Mouse (Mus musculus) embryonic facial prominence, embryonic 15.5 days (tissue): ENCODE results near the gene Rbms2. TPM values are rescaled to one million over a fixed set of nuclear protein-coding genes. Genes with fewer than 3 reads are reported as not detected.
A peak's percentile ranks its signal among the peaks of the same experiment; 100 is the strongest.
"Not testable (repeated sequence)": the region's sequence is repeated elsewhere in the genome, so short reads cannot be mapped to it uniquely, and the experiment has no call there.

Experiments
- ATAC-seq: fragments of 200-750 bp; cut with Nextera tagmentation; 2 replicates; pipeline ENCODE4 v1.8.0; 2017; ENCODE audit warnings: low read depth, moderate TSS enrichment; ENCODE audit not compliant: insufficient number of reproducible peaks, low FRiP score, low TSS enrichment
- H3K27ac ChIP-seq: fragments of 300-500 bp; sonication (generic); replicated peaks from 2 replicates; pipeline ENCODE4 v1.5.1; 2015; ENCODE audit warnings: mild to moderate bottlenecking, inconsistent platforms
- H3K27me3 ChIP-seq: fragments of 300-500 bp; sonication (generic); 2 replicates; pipeline ENCODE4 v1.6.1; 2015; ENCODE audit warnings: inconsistent platforms
- H3K36me3 ChIP-seq: fragments of 300-500 bp; sonication (generic); 2 replicates; pipeline ENCODE4 v1.6.1; 2015; ENCODE audit warnings: mild to moderate bottlenecking, inconsistent platforms
- H3K4me1 ChIP-seq: fragments of 300-500 bp; sonication (generic); 2 replicates; pipeline ENCODE4 v1.6.1; 2015; ENCODE audit warnings: inconsistent platforms
- H3K4me2 ChIP-seq: fragments of 300-500 bp; sonication (generic); replicated peaks from 2 replicates; pipeline ENCODE4 v1.6.1; 2015; ENCODE audit warnings: mild to moderate bottlenecking, inconsistent platforms
- H3K4me3 ChIP-seq: fragments of 300-500 bp; sonication (generic); replicated peaks from 2 replicates; pipeline ENCODE4 v1.5.1; 2015; ENCODE audit warnings: mild to moderate bottlenecking, inconsistent platforms
- H3K9ac ChIP-seq: fragments of 300-500 bp; sonication (generic); 2 replicates; pipeline ENCODE4 v1.6.1; 2015; ENCODE audit warnings: inconsistent platforms
- H3K9me3 ChIP-seq: fragments of 300-500 bp; sonication (generic); replicated peaks from 2 replicates; pipeline ENCODE4 v1.6.1; 2016; ENCODE audit warnings: inconsistent platforms
- WGBS: fragments of 180-500 bp; shearing (Covaris S2); methylation state at CpG from one replicate; pipeline ENCODE4 v1.1.7; 2015; 5-methylcytosine and 5-hydroxymethylcytosine counted together
- polyA plus RNA-seq: library from polyadenylated mRNA; unstranded; fragments of >200 nt; fragmentation: Nextera tagmentation; extraction: Ambion mirVana; gene quantifications from 2 replicates; pipeline ENCODE4 v1.2.1, GENCODE M21; 2015

Rbms2 gene
- polyA plus RNA-seq, result 40.1 and 41.6 TPM in 2 replicates

- WGBS, result 3% methylated on average over 6 of the region's 6 CpGs
- H3K36me3 ChIP-seq, result no peaks in the 10 kb centered on the region
- H3K9me3 ChIP-seq, result no peaks in the 10 kb centered on the region
- no peak for ATAC-seq
- 0 out of 2 replicates have a peak within 1 kb of the TSS, but pooled peaks have one; percentile 7 for H3K9ac ChIP-seq
- peaks cover 17% of the 10 kb centered on the region for H3K4me1 ChIP-seq
- peak within 1 kb of the TSS; percentile 45 for H3K4me2 ChIP-seq
- H3K4me3 ChIP-seq, result peak within 1 kb of the TSS; percentile 31
- peak within 1 kb of the TSS; percentile 86 for H3K27ac ChIP-seq
- no peaks in the 10 kb centered on the region for H3K27me3 ChIP-seq
These were observed at the start of gene Rbms2 for GRCm38 (mm10) chr10:128179989-128180388. TSS of gene Rbms2 (minus strand) at chr10:128180297.

- no peak for ATAC-seq
- Histone ChIP-seq H3K4me1 (peaks cover 26% of the 10 kb centered on the region), H3K9me3 (no peaks in the 10 kb centered on the region), H3K9ac (no peak overlapping the region), H3K27ac (no peak overlapping the region), H3K4me2 (no peak overlapping the region), H3K36me3 (no peaks in the 10 kb centered on the region), H3K4me3 (no peak overlapping the region), H3K27me3 (no peaks in the 10 kb centered on the region)
- WGBS, result 90% methylated on average over 8 of the region's 8 CpGs
These were observed 47.9 kb upstream of the Rbms2 start for GRCm38 (mm10) chr10:128228009-128228408.

GRCm38 (mm10) chr10:128227592-128227991 lies 47.5 kb upstream of the Rbms2 start:
- Histone ChIP-seq H3K27me3 (no peaks in the 10 kb centered on the region), H3K4me1 (peaks cover 22% of the 10 kb centered on the region), H3K27ac (no peak overlapping the region), H3K36me3 (no peaks in the 10 kb centered on the region), H3K4me2 (no peak overlapping the region), H3K9ac (no peak overlapping the region), H3K9me3 (no peaks in the 10 kb centered on the region), H3K4me3 (no peak overlapping the region)
- no peak for ATAC-seq
- WGBS, result 67% methylated on average over 9 of the region's 9 CpGs

- 0 out of 2 replicates have a peak, but pooled peaks have one; percentile 7 for ATAC-seq
- 52% methylated on average over 4 of the region's 4 CpGs for WGBS
- no peak within 1 kb of the TSS for H3K9ac ChIP-seq
- no peaks in the 10 kb centered on the region for H3K27me3 ChIP-seq
- H3K4me2 ChIP-seq, result no peak within 1 kb of the TSS
- no peaks in the 10 kb centered on the region for H3K9me3 ChIP-seq
- H3K4me1 ChIP-seq, result peaks cover 11% of the 10 kb centered on the region
- peak within 1 kb of the TSS; percentile 44; the same call in 1 of the 2 replicates for H3K27ac ChIP-seq
- no peak within 1 kb of the TSS for H3K4me3 ChIP-seq
- no peaks in the 10 kb centered on the region for H3K36me3 ChIP-seq
These were observed 45.4 kb upstream of the Rbms2 start, which contains the start of gene Mip for GRCm38 (mm10) chr10:128225538-128225937. TSS of gene Mip (plus strand) at chr10:128225838.

GRCm38 (mm10) chr10:128225064-128225463 lies 45.0 kb upstream of the Rbms2 start:
- peak overlapping the region; percentile 44; the same call in 1 of the 2 replicates for H3K27ac ChIP-seq
- peaks cover 7% of the 10 kb centered on the region for H3K4me1 ChIP-seq
- no peak overlapping the region for H3K4me2 ChIP-seq
- no peak overlapping the region for H3K9ac ChIP-seq
- WGBS, result 26% methylated on average over 5 of the region's 5 CpGs
- no peaks in the 10 kb centered on the region for H3K36me3 ChIP-seq
- H3K4me3 ChIP-seq, result no peak overlapping the region
- no peaks in the 10 kb centered on the region for H3K9me3 ChIP-seq
- ATAC-seq, result 0 out of 2 replicates have a peak, but pooled peaks have one; percentile 25
- no peaks in the 10 kb centered on the region for H3K27me3 ChIP-seq

- no peak for ATAC-seq
- H3K36me3 ChIP-seq, result no peaks in the 10 kb centered on the region
- 55% methylated on average over 16 of the region's 16 CpGs for WGBS
These were observed 41.6 kb upstream of the Rbms2 start for GRCm38 (mm10) chr10:128221533-128222286.

GRCm38 (mm10) chr10:128218387-128219117 lies 38.5 kb upstream of the Rbms2 start:
- H3K4me1 ChIP-seq, result no peaks in the 10 kb centered on the region
- H3K9me3 ChIP-seq, result no peaks in the 10 kb centered on the region
- no peak for ATAC-seq
- no peak overlapping the region for H3K9ac ChIP-seq
- H3K27ac ChIP-seq, result no peak overlapping the region
- WGBS, result 91% methylated on average over 18 of the region's 18 CpGs
- H3K4me2 ChIP-seq, result no peak overlapping the region
- H3K27me3 ChIP-seq, result no peaks in the 10 kb centered on the region
- H3K36me3 ChIP-seq, result no peaks in the 10 kb centered on the region
- H3K4me3 ChIP-seq, result no peak overlapping the region

More at GRCm38 (mm10) chr10:128221533-128222286, 41.6 kb upstream of the Rbms2 start:
- Histone ChIP-seq H3K27me3 (no peaks in the 10 kb centered on the region), H3K27ac (no peak overlapping the region), H3K9me3 (no peaks in the 10 kb centered on the region), H3K4me2 (no peak overlapping the region), H3K4me1 (peaks cover 6% of the 10 kb centered on the region), H3K9ac (no peak overlapping the region), H3K4me3 (no peak overlapping the region)

- no peak overlapping the region for H3K9ac ChIP-seq
- no peaks in the 10 kb centered on the region for H3K9me3 ChIP-seq
- no peak overlapping the region for H3K4me3 ChIP-seq
- H3K36me3 ChIP-seq, result no peaks in the 10 kb centered on the region
- H3K4me1 ChIP-seq, result peaks cover 10% of the 10 kb centered on the region
- WGBS, result 87% methylated on average over 5 of the region's 5 CpGs
- no peak overlapping the region for H3K27ac ChIP-seq
- no peak overlapping the region for H3K4me2 ChIP-seq
- no peaks in the 10 kb centered on the region for H3K27me3 ChIP-seq
- no peak for ATAC-seq
These were observed 34.9 kb upstream of the Rbms2 start for GRCm38 (mm10) chr10:128214981-128215380.

GRCm38 (mm10) chr10:128214112-128214511 lies 34.0 kb upstream of the Rbms2 start:
- not testable (repeated sequence) for H3K4me1 ChIP-seq, H3K27ac ChIP-seq, H3K36me3 ChIP-seq, H3K9ac ChIP-seq, H3K4me3 ChIP-seq, H3K9me3 ChIP-seq, H3K4me2 ChIP-seq, ATAC-seq, H3K27me3 ChIP-seq
- WGBS, result 81% methylated on average over 4 of the region's 4 CpGs

- ATAC-seq, result peak; percentile 64
- Histone ChIP-seq H3K4me3 (peak overlapping the region; percentile 41), H3K27me3 (no peaks in the 10 kb centered on the region), H3K9me3 (no peaks in the 10 kb centered on the region), H3K27ac (peak overlapping the region; percentile 60), H3K4me2 (peak overlapping the region; percentile 70), H3K36me3 (0 out of 2 replicates have a peak, but pooled peaks cover 5% of the 10 kb centered on the region), H3K4me1 (peaks cover 10% of the 10 kb centered on the region), H3K9ac (peak overlapping the region; percentile 18; the same call in 1 of the 2 replicates)
- 1% methylated on average over 18 of the region's 18 CpGs for WGBS
These were observed 32.8 kb upstream of the Rbms2 start for GRCm38 (mm10) chr10:128212871-128213323.

GRCm38 (mm10) chr10:128212148-128212547 lies 32.1 kb upstream of the Rbms2 start:
- H3K9ac ChIP-seq, result no peak overlapping the region
- H3K27ac ChIP-seq, result peak overlapping the region; percentile 66
- H3K9me3 ChIP-seq, result no peaks in the 10 kb centered on the region
- 0 out of 2 replicates have a peak, but pooled peaks cover 5% of the 10 kb centered on the region for H3K36me3 ChIP-seq
- no peaks in the 10 kb centered on the region for H3K27me3 ChIP-seq
- peaks cover 10% of the 10 kb centered on the region for H3K4me1 ChIP-seq
- peak overlapping the region; percentile 71 for H3K4me3 ChIP-seq
- peak overlapping the region; percentile 77 for H3K4me2 ChIP-seq
- WGBS, result 42% methylated on average over 6 of the region's 6 CpGs
- ATAC-seq, result no peak
